ENCODE assay signal across 28 mouse cellular contexts in genomic region chr10:7060326-7060725, GRCm38 (mm10). TPM values are rescaled to one million over a fixed set of nuclear protein-coding genes. Genes with fewer than 3 reads are reported as not detected.
"Had no signal": no experiment of that assay in that cellular context is flagged by ENCODE, and none has a peak within 500 bp of the region (broad histone marks: within the 10 kb centered on the region; RNA-seq: fewer than 3 reads in every experiment).

No protein-coding gene starts in this region.

- H3K27me3 ChIP-seq: heart, embryonic 12.5 days; hindbrain, embryonic 12.5 days; intestine, embryonic 15.5 days; limb, embryonic 12.5 days; liver, embryonic 13.5 days had no signal

- H3K27ac ChIP-seq: gastrocnemius, adult 2 months; heart, embryonic 10.5 days; hindbrain, embryonic 10.5 days; hindbrain, embryonic 12.5 days; hindbrain, embryonic 14.5 days; intestine, embryonic 15.5 days; layer of hippocampus, adult 2 months; left cerebral cortex, adult 2 months; limb, embryonic 10.5 days; limb, embryonic 12.5 days; liver, embryonic 13.5 days had no signal

- H3K4me3 ChIP-seq: gastrocnemius, adult 2 months; heart, embryonic 10.5 days; heart, embryonic 12.5 days; hindbrain, embryonic 10.5 days; hindbrain, embryonic 12.5 days; intestine, embryonic 15.5 days; layer of hippocampus, adult 2 months; left cerebral cortex, adult 2 months; limb, embryonic 10.5 days; limb, embryonic 12.5 days; liver, embryonic 13.5 days had no signal

- H3K4me2 ChIP-seq: heart, embryonic 12.5 days; hindbrain, embryonic 12.5 days; hindbrain, embryonic 14.5 days; intestine, embryonic 15.5 days; limb, embryonic 12.5 days; liver, embryonic 11.5 days; liver, embryonic 13.5 days had no signal

- DNase-seq: gastrocnemius, adult 2 months; gastrocnemius, postnatal 10 days; gastrocnemius, postnatal 25 days; heart, adult 18-20 months; heart, postnatal 10 days; heart, postnatal 4 days; kidney, adult 18-20 months; kidney, adult 8-10 months; kidney, postnatal 10 days; kidney, postnatal 25 days; kidney, postnatal 4 days; liver; liver, embryonic 13.5 days had no signal

- H3K36me3 ChIP-seq: heart, embryonic 10.5 days; heart, embryonic 12.5 days; hindbrain, embryonic 10.5 days; hindbrain, embryonic 12.5 days; intestine, embryonic 15.5 days; limb, embryonic 10.5 days; limb, embryonic 12.5 days; liver, embryonic 13.5 days had no signal

- H3K9me3 ChIP-seq: heart, embryonic 10.5 days; heart, embryonic 12.5 days; hindbrain, embryonic 10.5 days; hindbrain, embryonic 12.5 days; intestine, embryonic 15.5 days; limb, embryonic 10.5 days; limb, embryonic 12.5 days; liver, embryonic 13.5 days had no signal

- ATAC-seq: hindbrain, embryonic 16.5 days; inflammation-experienced regulatory T-cells, adult 6 months; intestine, embryonic 15.5 days; intestine, postnatal 0 days had no signal

- H3K9ac ChIP-seq: heart, embryonic 12.5 days; hindbrain, embryonic 12.5 days; hindbrain, embryonic 14.5 days; intestine, embryonic 15.5 days; limb, embryonic 12.5 days; liver, embryonic 13.5 days had no signal

- H3K4me1 ChIP-seq: heart, embryonic 10.5 days; heart, embryonic 12.5 days; hindbrain, embryonic 10.5 days; hindbrain, embryonic 12.5 days; intestine, embryonic 15.5 days; limb, embryonic 10.5 days; liver, embryonic 13.5 days had no signal

RNA-seq across cellular contexts. Expression of gene Ipcef1, which starts 8.0 kb away (rescaled TPM):
- total RNA-seq: gastrocnemius, adult 2 months had no signal
- polyA plus RNA-seq: heart, embryonic 14.5 days had no signal
